Mouse (Mus musculus): ENCODE results near the gene Nudt15.

Gene Nudt15

GRCm38 (mm10) chr14:73507702-73508376, 40.2 kb downstream of the Nudt15 start:
- no peak for DNase-seq (ENCODE audit: low read depth, low spot score)

- no peak for DNase-seq (ENCODE audit: low read depth, low spot score)
Observed at GRCm38 (mm10) chr14:73507200-73507599, 40.8 kb downstream of the Nudt15 start.

GRCm38 (mm10) chr14:73506283-73506682, 41.8 kb downstream of the Nudt15 start:
- no peak for DNase-seq (ENCODE audit: low read depth, low spot score)

- DNase-seq (ENCODE audit: low read depth, low spot score): no peak
Observed at GRCm38 (mm10) chr14:73503237-73503933, 44.7 kb downstream of the Nudt15 start.

- DNase-seq (ENCODE audit: low read depth, low spot score): no peak
Observed at GRCm38 (mm10) chr14:73502591-73503184, 45.4 kb downstream of the Nudt15 start.

GRCm38 (mm10) chr14:73501721-73502120, 46.3 kb downstream of the Nudt15 start:
- DNase-seq (ENCODE audit: low read depth, low spot score): no peak

- DNase-seq (ENCODE audit: low read depth, low spot score): no peak
Observed at GRCm38 (mm10) chr14:73501283-73501682, 46.8 kb downstream of the Nudt15 start.

GRCm38 (mm10) chr14:73495753-73496152, 52.3 kb downstream of the Nudt15 start:
- DNase-seq (ENCODE audit: low read depth, low spot score): no peak

GRCm38 (mm10) chr14:73494122-73494521, 53.9 kb downstream of the Nudt15 start:
- no peak for DNase-seq (ENCODE audit: low read depth, low spot score)

GRCm38 (mm10) chr14:73493356-73493755, 54.7 kb downstream of the Nudt15 start:
- no peak for DNase-seq (ENCODE audit: low read depth, low spot score)

GRCm38 (mm10) chr14:73486641-73487040, 61.4 kb downstream of the Nudt15 start:
- no peak for DNase-seq (ENCODE audit: low read depth, low spot score)

- no peak for DNase-seq (ENCODE audit: low read depth, low spot score)
Observed at GRCm38 (mm10) chr14:73484366-73485110, 63.5 kb downstream of the Nudt15 start.

GRCm38 (mm10) chr14:73483516-73484229, 64.4 kb downstream of the Nudt15 start:
- DNase-seq (ENCODE audit: low read depth, low spot score): no peak

GRCm38 (mm10) chr14:73479771-73480170, 68.3 kb downstream of the Nudt15 start:
- no peak for DNase-seq (ENCODE audit: low read depth, low spot score)

GRCm38 (mm10) chr14:73478321-73478720, 69.7 kb downstream of the Nudt15 start:
- no peak for DNase-seq (ENCODE audit: low read depth, low spot score)

- no peak for DNase-seq (ENCODE audit: low read depth, low spot score)
Observed at GRCm38 (mm10) chr14:73477077-73477476, 71.0 kb downstream of the Nudt15 start.

- no peak for DNase-seq (ENCODE audit: low read depth, low spot score)
Observed at GRCm38 (mm10) chr14:73476361-73476934, 71.6 kb downstream of the Nudt15 start.

- no peak for DNase-seq (ENCODE audit: low read depth, low spot score)
Observed at GRCm38 (mm10) chr14:73475506-73475905, 72.5 kb downstream of the Nudt15 start.

GRCm38 (mm10) chr14:73474636-73475093, 73.4 kb downstream of the Nudt15 start:
- peak; percentile 54 for DNase-seq (ENCODE audit: low read depth, low spot score)

- no peak for DNase-seq (ENCODE audit: low read depth, low spot score)
Observed at GRCm38 (mm10) chr14:73473670-73474460, 74.2 kb downstream of the Nudt15 start.
